Mouse (Mus musculus): ENCODE measurements around the gene Dync1i2. TPM values are rescaled to one million over a fixed set of nuclear protein-coding genes. Genes with fewer than 3 reads are reported as not detected.

Dync1i2 gene
- polyA plus RNA-seq, 1 experiment from 2014 or later: 76.4 TPM

Other genes starting within 250 kb of the Dync1i2 start
- 41.0 and 47.7 TPM in 2 replicates for gene Dcaf17, start 156.4 kb upstream of the Dync1i2 start, polyA plus RNA-seq (2015; fragmentation: Nextera tagmentation; extraction: Ambion mirVana)
- 23.7 and 25.4 TPM in 2 replicates for gene Mettl8, start 156.1 kb upstream of the Dync1i2 start, polyA plus RNA-seq (2015; fragmentation: Nextera tagmentation; extraction: Ambion mirVana)
- gene Cybrd1, start 93.8 kb upstream of the Dync1i2 start, polyA plus RNA-seq (2015; fragmentation: Nextera tagmentation; extraction: Ambion mirVana): 1.3 and 1.4 TPM in 2 replicates
- 63.2 and 69.6 TPM in 2 replicates for gene Slc25a12, start 156.0 kb downstream of the Dync1i2 start, polyA plus RNA-seq (2015; fragmentation: Nextera tagmentation; extraction: Ambion mirVana)
- gene Hat1, start 177.3 kb downstream of the Dync1i2 start, polyA plus RNA-seq (2015; fragmentation: Nextera tagmentation; extraction: Ambion mirVana): 147 and 157 TPM in 2 replicates
- 24.2 and 25.8 TPM in 2 replicates for gene Metap1d, start 241.6 kb downstream of the Dync1i2 start, polyA plus RNA-seq (2015; fragmentation: Nextera tagmentation; extraction: Ambion mirVana)